Comparison of ENCODE assay signal across 13 mouse cellular contexts in the genomic region with DNA sequence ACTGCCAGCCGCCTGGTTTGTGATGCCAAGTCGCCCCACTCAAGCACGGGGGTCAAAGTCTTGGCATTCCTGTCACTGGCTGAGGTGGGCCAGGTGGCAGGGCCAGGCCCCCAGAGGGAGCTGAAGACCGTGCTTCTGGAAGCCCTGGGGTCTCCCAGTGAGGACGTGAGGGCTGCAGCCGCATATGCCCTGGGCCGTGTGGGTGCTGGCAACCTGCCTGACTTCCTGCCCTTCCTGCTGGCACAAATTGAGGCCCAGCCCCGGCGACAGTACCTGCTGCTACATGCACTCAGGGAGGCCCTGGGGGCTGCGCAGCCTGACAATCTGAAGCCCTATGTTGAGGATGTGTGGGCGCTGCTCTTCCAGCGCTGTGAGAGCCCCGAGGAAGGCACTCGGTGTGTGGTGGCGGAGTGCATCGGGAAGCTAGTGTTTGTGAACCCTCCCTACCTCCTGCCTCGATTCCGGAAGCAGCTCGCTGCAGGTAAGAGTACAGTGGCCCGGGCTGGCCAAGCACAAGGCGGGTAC. TPM values are rescaled to one million over a fixed set of nuclear protein-coding genes. Genes with fewer than 3 reads are reported as not detected.
DNase-seq lines count a peak whose midpoint lies in the region; ATAC-seq lines count a peak whose summit lies in the region.
"Had no signal": no experiment of that assay in that cellular context is flagged by ENCODE, and none has a peak within 500 bp of the region (broad histone marks: within the 10 kb centered on the region; RNA-seq: fewer than 3 reads in every experiment).

No protein-coding gene starts in this region.

- no peaks in the 10 kb centered on the region for H3K9me3 ChIP-seq in heart, embryonic 12.5 days (replicated peaks)
- H3K9me3 ChIP-seq in embryonic facial prominence, embryonic 15.5 days (replicated peaks), result no peaks in the 10 kb centered on the region
- no peaks in the 10 kb centered on the region for H3K9me3 ChIP-seq in midbrain, embryonic 15.5 days
- H3K9me3 ChIP-seq in midbrain, embryonic 14.5 days (ENCODE audit: control insufficient read depth, low read length), result no peaks in the 10 kb centered on the region
- H3K9me3 ChIP-seq: G1E had no signal

- ATAC-seq in heart, embryonic 12.5 days (ENCODE audit: insufficient number of reproducible peaks, low FRiP score), result no peak
- 0 out of 2 replicates have a peak, but pooled peaks have one; percentile 13 for ATAC-seq in embryonic facial prominence, embryonic 15.5 days (ENCODE audit: insufficient number of reproducible peaks, low FRiP score, low TSS enrichment, low read depth)
- ATAC-seq in megakaryocyte-erythroid progenitor cell, adult 5-6 weeks (replicated peaks; ENCODE audit: low FRiP score, low TSS enrichment, poor library complexity, severe bottlenecking), result peak; percentile 49
- no peak for ATAC-seq in midbrain, embryonic 15.5 days (replicated peaks)
- no peak for ATAC-seq in midbrain, embryonic 14.5 days (ENCODE audit: low FRiP score, low TSS enrichment)

- peak; percentile 93 for DNase-seq in heart, adult 11 months
- DNase-seq in ovary, postnatal 36 days (ENCODE audit: low spot score), result peak; percentile 41
- DNase-seq in ovary, postnatal 14 days (ENCODE audit: low spot score), result no peak
- no peak for DNase-seq in midbrain, embryonic 14.5 days
- DNase-seq: adrenal gland, postnatal 25 days; right cerebral cortex, adult 18-20 months had no signal

- H3K27ac ChIP-seq in heart, embryonic 12.5 days (ENCODE audit: poor library complexity, severe bottlenecking), result no peak overlapping the region
- peak overlapping the region; percentile 61; the same call in 1 of the 2 replicates for H3K27ac ChIP-seq in embryonic facial prominence, embryonic 15.5 days (replicated peaks)
- H3K27ac ChIP-seq in midbrain, embryonic 15.5 days, result no peak overlapping the region
- no peak overlapping the region for H3K27ac ChIP-seq in midbrain, embryonic 14.5 days (replicated peaks; ENCODE audit: low read depth, low read length)
- H3K27ac ChIP-seq: layer of hippocampus, adult 2 months; liver, embryonic 14.5 days had no signal

- WGBS in heart, embryonic 12.5 days, result 89% methylated on average over 21 of the region's 21 CpGs
- WGBS in embryonic facial prominence, embryonic 15.5 days, result 74% methylated on average over 21 of the region's 21 CpGs
- WGBS in midbrain, embryonic 15.5 days, result 92% methylated on average over 21 of the region's 21 CpGs
- 94% methylated on average over 21 of the region's 21 CpGs for WGBS in midbrain, embryonic 14.5 days

- H3K9ac ChIP-seq in heart, embryonic 12.5 days, result no peak overlapping the region
- H3K9ac ChIP-seq in embryonic facial prominence, embryonic 15.5 days, result no peak overlapping the region
- no peak overlapping the region for H3K9ac ChIP-seq in midbrain, embryonic 15.5 days
- no peak overlapping the region for H3K9ac ChIP-seq in midbrain, embryonic 14.5 days (replicated peaks; ENCODE audit: low read length)
- H3K9ac ChIP-seq: liver, embryonic 14.5 days had no signal

- no peak overlapping the region for H3K4me2 ChIP-seq in heart, embryonic 12.5 days
- 0 out of 2 replicates have a peak overlapping the region, but pooled peaks have one; percentile 10 for H3K4me2 ChIP-seq in embryonic facial prominence, embryonic 15.5 days (replicated peaks)
- H3K4me2 ChIP-seq in midbrain, embryonic 15.5 days, result no peak overlapping the region
- H3K4me2 ChIP-seq in midbrain, embryonic 14.5 days (ENCODE audit: low read length), result no peak overlapping the region

- peaks cover 96% of the 10 kb centered on the region for H3K36me3 ChIP-seq in heart, embryonic 12.5 days
- peaks cover 98% of the 10 kb centered on the region for H3K36me3 ChIP-seq in embryonic facial prominence, embryonic 15.5 days
- peaks cover 59% of the 10 kb centered on the region for H3K36me3 ChIP-seq in midbrain, embryonic 15.5 days (replicated peaks)
- H3K36me3 ChIP-seq in midbrain, embryonic 14.5 days (ENCODE audit: control insufficient read depth, insufficient read depth, low read length), result peaks cover 95% of the 10 kb centered on the region

- H3K4me3 ChIP-seq in heart, embryonic 12.5 days, result no peak overlapping the region
- H3K4me3 ChIP-seq in embryonic facial prominence, embryonic 15.5 days (replicated peaks), result no peak overlapping the region
- H3K4me3 ChIP-seq in midbrain, embryonic 15.5 days, result no peak overlapping the region
- H3K4me3 ChIP-seq in midbrain, embryonic 14.5 days (replicated peaks; ENCODE audit: low read depth, low read length), result no peak overlapping the region
- H3K4me3 ChIP-seq: layer of hippocampus, adult 2 months had no signal

- peaks cover 16% of the 10 kb centered on the region for H3K4me1 ChIP-seq in heart, embryonic 12.5 days (replicated peaks)
- peaks cover 11% of the 10 kb centered on the region for H3K4me1 ChIP-seq in embryonic facial prominence, embryonic 15.5 days
- H3K4me1 ChIP-seq in midbrain, embryonic 15.5 days, result no peaks in the 10 kb centered on the region
- H3K4me1 ChIP-seq in midbrain, embryonic 14.5 days (ENCODE audit: control insufficient read depth, insufficient read depth, low read length), result no peaks in the 10 kb centered on the region

- no peaks in the 10 kb centered on the region for H3K27me3 ChIP-seq in heart, embryonic 12.5 days (replicated peaks)
- H3K27me3 ChIP-seq in embryonic facial prominence, embryonic 15.5 days, result no peaks in the 10 kb centered on the region
- H3K27me3 ChIP-seq in midbrain, embryonic 15.5 days (replicated peaks), result no peaks in the 10 kb centered on the region
- no peaks in the 10 kb centered on the region for H3K27me3 ChIP-seq in midbrain, embryonic 14.5 days (ENCODE audit: control insufficient read depth, insufficient read depth, low read length)

RNA-seq across cellular contexts. Expression of a gene that starts 15.8 kb away (rescaled TPM):
- polyA plus RNA-seq in heart, embryonic 12.5 days (2016; fragmentation: Nextera tagmentation; extraction: Ambion mirVana), result 1,366 and 1,429 TPM in 2 replicates
- 2,086 and 2,192 TPM in 2 replicates for polyA plus RNA-seq in embryonic facial prominence, embryonic 15.5 days (2015; fragmentation: Nextera tagmentation; extraction: Ambion mirVana)
- 5,043 and 6,230 TPM in 2 replicates for total RNA-seq in megakaryocyte-erythroid progenitor cell, adult 5-6 weeks (2014; fragmentation: Nextera tagmentation)
- 5,746 and 6,785 TPM in 2 replicates for total RNA-seq in megakaryocyte-erythroid progenitor cell, adult 5-6 weeks (2017)
- polyA plus RNA-seq in midbrain, embryonic 15.5 days (2015; fragmentation: Nextera tagmentation; extraction: Ambion mirVana), result 881 and 890 TPM in 2 replicates
- polyA plus RNA-seq in midbrain, embryonic 14.5 days (2014; fragmentation: Nextera tagmentation; extraction: Ambion mirVana), result 1,221 and 1,292 TPM in 2 replicates

RNA-seq across cellular contexts. Expression of a gene that starts 18.4 kb away (rescaled TPM):
- 71.6 and 73.7 TPM in 2 replicates for polyA plus RNA-seq in heart, embryonic 12.5 days (2016; fragmentation: Nextera tagmentation; extraction: Ambion mirVana)
- polyA plus RNA-seq in embryonic facial prominence, embryonic 15.5 days (2015; fragmentation: Nextera tagmentation; extraction: Ambion mirVana), result 33.6 and 33.7 TPM in 2 replicates
- 0.54 and 2.1 TPM in 2 replicates for total RNA-seq in megakaryocyte-erythroid progenitor cell, adult 5-6 weeks (2014; fragmentation: Nextera tagmentation)
- total RNA-seq in megakaryocyte-erythroid progenitor cell, adult 5-6 weeks (2017), result 0.72 and 0.89 TPM in 2 replicates
- 11.4 and 12.2 TPM in 2 replicates for polyA plus RNA-seq in midbrain, embryonic 15.5 days (2015; fragmentation: Nextera tagmentation; extraction: Ambion mirVana)
- polyA plus RNA-seq in midbrain, embryonic 14.5 days (2014; fragmentation: Nextera tagmentation; extraction: Ambion mirVana), result 9.0 and 12.6 TPM in 2 replicates

RNA-seq across cellular contexts. Expression of a gene that starts 30.5 kb away (rescaled TPM):
- 2.6 and 3.2 TPM in 2 replicates for polyA plus RNA-seq in heart, embryonic 12.5 days (2016; fragmentation: Nextera tagmentation; extraction: Ambion mirVana)
- polyA plus RNA-seq in embryonic facial prominence, embryonic 15.5 days (2015; fragmentation: Nextera tagmentation; extraction: Ambion mirVana), result 23.9 and 28.9 TPM in 2 replicates
- 27.1 and 36.9 TPM in 2 replicates for total RNA-seq in megakaryocyte-erythroid progenitor cell, adult 5-6 weeks (2014; fragmentation: Nextera tagmentation)
- total RNA-seq in megakaryocyte-erythroid progenitor cell, adult 5-6 weeks (2017), result 24.0 and 36.5 TPM in 2 replicates
- polyA plus RNA-seq in midbrain, embryonic 15.5 days (2015; fragmentation: Nextera tagmentation; extraction: Ambion mirVana), result 0.74 and 1.2 TPM in 2 replicates
- polyA plus RNA-seq in midbrain, embryonic 14.5 days (2014; fragmentation: Nextera tagmentation; extraction: Ambion mirVana), result 0.66 and 1.4 TPM in 2 replicates
- total RNA-seq: adrenal gland, postnatal 25 days had no signal

RNA-seq across cellular contexts. Expression of a gene that starts 45.5 kb away (rescaled TPM):
- 0.54 and 0.83 TPM in 2 replicates for polyA plus RNA-seq in heart, embryonic 12.5 days (2016; fragmentation: Nextera tagmentation; extraction: Ambion mirVana)
- 1.1 and 1.9 TPM in 2 replicates for polyA plus RNA-seq in embryonic facial prominence, embryonic 15.5 days (2015; fragmentation: Nextera tagmentation; extraction: Ambion mirVana)
- total RNA-seq in megakaryocyte-erythroid progenitor cell, adult 5-6 weeks (2014; fragmentation: Nextera tagmentation), result not detected in 2 replicates
- 0.05 TPM in 1 of 2 replicates, not detected in the other for total RNA-seq in megakaryocyte-erythroid progenitor cell, adult 5-6 weeks (2017)
- 2.7 and 2.8 TPM in 2 replicates for polyA plus RNA-seq in midbrain, embryonic 15.5 days (2015; fragmentation: Nextera tagmentation; extraction: Ambion mirVana)
- 2.5 and 3.2 TPM in 2 replicates for polyA plus RNA-seq in midbrain, embryonic 14.5 days (2014; fragmentation: Nextera tagmentation; extraction: Ambion mirVana)
- polyA plus RNA-seq: G1E had no signal

Comparison
In these comparisons a context has a peak if more than half of its experiments do, and no peak if none do; other contexts are left out.
1. DNase-seq: peak in heart, adult 11 months (single experiment) and ovary, postnatal 36 days (single experiment); none in ovary, postnatal 14 days (single experiment) and midbrain, embryonic 14.5 days (single experiment).
2. ATAC-seq: peak in embryonic facial prominence, embryonic 15.5 days (single experiment) and megakaryocyte-erythroid progenitor cell, adult 5-6 weeks (single experiment); none in heart, embryonic 12.5 days (single experiment), midbrain, embryonic 15.5 days (single experiment) and midbrain, embryonic 14.5 days (single experiment).